Mouse (Mus musculus) lung, adult 2 months (tissue): ENCODE measurements at regions not wholly inside any gene's neighbourhood (a gene's known extent, or its start where the extent isn't known, plus 50 kb on each side); places are given as distances from the start of the nearest gene placed in this dataset.

Experiments used
- CTCF ChIP-seq: fragments of 200-500 bp; IDR thresholded peaks from 2 replicates; pipeline ENCODE4 v1.5.1; 2011; ENCODE audit warnings: mild to moderate bottlenecking, low read length, control low read depth; ENCODE audit not compliant: insufficient read depth
- POLR2A ChIP-seq: fragments of 200-500 bp; IDR thresholded peaks from 2 replicates; pipeline ENCODE4 v1.6.1; 2011; ENCODE audit warnings: low read depth, mild to moderate bottlenecking, control low read depth, low read length, borderline replicate concordance; ENCODE audit errors: extremely low read depth

DNA sequence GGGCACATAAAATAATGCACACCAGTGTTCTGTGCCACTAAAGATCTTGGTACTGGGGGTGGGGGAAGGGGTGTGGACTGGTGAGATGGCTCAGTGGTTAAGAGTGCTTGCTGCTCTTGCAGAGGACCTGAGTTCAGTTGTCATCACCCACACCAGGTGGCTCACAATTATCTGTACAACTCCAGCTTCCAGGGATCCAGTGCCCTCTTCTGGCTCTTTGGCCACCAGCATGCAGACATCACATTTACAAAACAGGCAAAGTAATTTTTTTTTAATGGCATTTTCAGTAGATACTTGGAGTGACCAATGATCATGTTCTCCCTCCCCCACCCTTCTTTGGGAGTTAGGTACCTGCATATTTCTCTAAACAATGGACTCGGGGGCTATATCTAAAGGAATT, 53.8 kb upstream of the Jak1 start:
- 0 out of 2 replicates have a peak, but pooled peaks have one; percentile 14 for TF ChIP-seq CTCF
- no peak for TF ChIP-seq POLR2A
